Mouse (Mus musculus): ENCODE data around the gene P3h3.
"Not testable (repeated sequence)": the region's sequence is repeated elsewhere in the genome, so short reads cannot be mapped to it uniquely, and the experiment has no call there.

P3h3 gene

DNA sequence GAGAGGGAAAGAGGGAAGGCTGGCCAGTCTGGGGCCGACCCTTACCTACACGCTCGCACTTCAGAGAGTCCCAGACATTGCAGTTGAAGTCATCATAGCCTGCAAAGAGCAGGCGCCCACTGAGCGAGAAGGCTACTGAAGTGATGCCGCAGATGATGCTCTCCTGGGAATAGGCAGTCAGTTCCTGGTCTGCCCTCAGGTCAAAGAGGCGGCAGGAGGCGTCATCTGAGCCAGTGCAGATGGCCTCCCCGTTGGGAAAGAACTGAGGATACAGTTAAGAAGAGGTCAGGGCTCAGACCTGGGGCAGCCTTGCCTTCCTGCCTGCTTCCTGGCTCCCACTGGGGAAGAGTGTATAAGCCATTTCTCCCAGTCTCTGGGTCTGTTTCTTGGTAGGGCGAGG, 22.0 kb downstream of the P3h3 start:
- intact Hi-C loops (cut with DNase I), result no loop called here

DNA sequence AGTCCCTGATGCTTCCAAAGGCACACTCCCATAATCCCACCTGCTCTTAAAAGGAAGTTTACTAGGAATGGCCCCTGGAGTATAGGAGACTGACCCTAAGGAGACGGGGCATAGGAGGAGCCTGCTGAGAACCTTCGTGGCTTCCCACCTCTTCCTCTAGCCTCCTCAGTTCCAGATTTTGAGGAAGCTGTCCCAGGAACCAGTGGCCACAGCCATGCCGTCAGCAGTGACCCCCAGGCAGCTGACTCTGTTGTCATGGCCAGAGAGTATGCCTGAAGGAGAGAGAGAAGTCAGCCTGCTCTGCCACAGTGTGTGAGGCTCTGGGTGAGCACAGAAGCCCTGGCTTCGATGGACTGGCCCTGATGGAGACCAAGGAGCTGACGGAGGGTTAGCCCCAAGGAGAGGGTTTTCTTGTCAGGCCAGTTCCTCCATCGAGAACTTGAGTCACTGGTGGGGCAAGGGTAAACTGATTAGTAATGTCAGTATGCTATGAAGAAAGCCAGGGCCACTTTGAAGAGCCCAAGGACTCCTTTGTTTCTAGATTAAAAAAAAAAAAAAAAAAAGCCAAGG, 23.0 kb downstream of the P3h3 start:
- intact Hi-C loops (cut with DNase I), result no loop called here

DNA sequence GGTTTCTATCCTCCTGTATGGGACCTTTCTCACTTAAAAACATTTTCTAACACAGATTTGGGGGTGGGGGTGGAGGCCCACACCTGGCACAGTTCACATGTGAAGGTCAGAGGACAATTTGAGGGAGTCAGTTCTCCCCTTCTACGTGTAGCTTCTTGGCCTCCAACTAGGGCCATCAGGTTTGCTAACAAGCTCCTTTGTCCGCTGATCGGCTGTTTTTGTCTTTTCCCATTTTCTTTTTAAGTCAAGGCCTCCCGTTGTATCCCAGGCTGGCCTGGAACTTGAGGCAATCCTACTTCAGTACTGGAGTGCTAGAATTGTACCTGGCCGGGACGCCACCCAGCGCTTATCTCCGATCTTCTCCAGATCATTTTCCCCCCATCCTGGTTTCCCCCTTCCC, 25.9 kb downstream of the P3h3 start:
- intact Hi-C loops (cut with DNase I), result no loop called here

DNA sequence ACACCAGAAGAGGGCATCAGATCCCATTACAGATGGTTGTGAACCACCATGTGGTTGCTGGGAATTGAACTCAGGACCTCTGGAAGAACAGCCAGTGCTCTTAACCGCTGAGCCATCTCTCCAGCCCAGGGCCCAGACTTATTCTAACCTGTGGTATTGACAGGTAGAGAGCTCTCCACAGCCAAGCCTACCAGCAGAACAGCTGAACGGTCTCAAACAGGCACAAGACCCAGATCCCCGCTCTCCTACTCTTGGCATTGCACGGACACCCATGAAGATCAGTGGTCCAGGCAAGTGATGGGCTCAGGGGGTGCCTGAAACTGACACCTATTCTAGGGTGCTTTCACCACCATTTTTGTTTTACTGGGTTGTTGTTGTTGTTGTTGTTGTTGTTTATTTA, 26.4 kb downstream of the P3h3 start:
- intact Hi-C loops (cut with DNase I), result not testable (repeated sequence)

DNA sequence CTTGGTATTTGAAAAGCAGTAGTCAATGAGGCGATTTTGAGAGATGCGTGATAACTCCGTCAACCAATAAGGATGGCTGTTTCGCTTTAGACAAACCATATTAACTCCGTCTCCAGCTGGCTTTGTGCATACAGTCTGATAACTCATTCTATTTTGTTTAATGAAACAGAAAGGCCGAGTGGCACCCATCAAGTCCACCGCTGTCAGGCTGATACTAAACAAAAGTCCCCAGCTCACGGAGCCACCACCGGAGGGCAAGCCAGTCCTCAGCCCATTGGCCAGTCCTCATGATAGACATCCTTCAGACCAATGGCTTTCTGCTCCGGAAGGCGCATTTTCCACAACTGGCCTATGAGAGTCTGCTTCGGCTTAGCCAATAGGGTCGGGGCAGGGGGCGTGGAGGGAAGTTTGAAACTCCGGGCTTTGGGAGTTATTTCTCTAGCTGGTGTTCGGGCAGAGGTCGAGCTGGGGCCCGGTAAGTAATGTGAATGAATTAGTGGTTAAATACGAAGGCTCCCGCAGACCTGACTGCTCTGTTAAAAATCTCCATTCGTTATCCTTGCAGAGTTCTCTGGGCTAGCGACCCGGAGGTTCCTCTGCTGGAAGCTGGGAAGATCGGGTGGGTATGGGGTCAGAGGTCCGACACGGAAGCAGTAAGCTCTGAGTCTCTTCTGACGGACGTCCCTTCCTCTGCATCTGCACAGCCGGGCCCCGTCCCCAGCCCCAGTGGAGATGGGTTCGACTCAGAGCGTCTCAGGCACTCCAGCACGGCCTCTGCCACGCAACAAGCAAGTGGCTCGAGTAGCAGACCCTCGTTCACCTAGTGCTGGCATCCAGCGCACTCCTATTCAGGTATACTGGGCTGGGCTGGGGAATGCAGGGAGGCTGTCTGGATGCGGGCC, 27.5 kb downstream of the P3h3 start:
- intact Hi-C loops (cut with DNase I), result no loop called here

DNA sequence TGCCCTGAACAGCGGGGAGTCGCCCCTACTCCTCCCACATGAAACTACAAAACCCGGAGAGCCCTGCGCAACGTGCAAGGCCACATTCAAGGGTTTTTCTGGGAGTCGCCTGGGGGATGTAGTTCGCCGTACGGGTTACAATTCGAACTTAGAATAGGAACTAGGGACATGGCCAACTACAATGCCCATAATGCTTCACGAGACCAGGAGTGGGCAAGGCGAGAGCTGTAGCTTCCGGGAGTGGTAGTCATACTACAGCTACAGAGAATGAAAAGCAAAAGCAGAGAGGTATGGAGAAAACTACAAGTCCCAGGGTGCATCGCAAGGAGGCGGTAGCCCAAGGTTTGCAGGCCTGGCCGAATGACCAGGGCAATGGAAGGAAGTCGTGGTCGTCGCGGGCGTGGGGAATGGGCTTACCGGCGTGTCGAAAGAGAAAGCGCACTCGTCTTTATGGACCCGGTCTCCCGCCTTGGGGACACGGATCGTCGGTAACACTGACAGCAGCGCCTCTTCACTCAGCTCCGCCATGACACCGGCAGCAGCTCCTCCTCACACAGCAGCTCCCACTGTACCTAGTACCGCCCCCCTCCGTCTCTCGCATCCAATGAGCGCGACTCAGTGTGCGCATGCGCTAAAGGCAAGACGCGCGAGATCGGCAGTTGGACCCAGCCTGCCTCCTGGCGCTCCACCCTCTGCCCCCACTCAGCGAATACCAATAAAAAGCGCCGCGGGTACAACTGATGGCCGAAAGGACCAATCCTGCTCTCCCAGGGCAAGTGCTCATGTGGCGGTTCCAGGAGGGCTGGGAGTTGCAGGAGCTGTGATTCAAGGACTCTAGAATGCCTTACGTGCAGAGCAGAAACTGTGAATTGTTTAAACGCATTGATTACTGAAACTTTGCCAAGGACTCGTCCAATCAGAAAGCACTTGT, 28.4 kb downstream of the P3h3 start, which contains the start of the genes Usp5 and Cdca3:
Usp5 (minus strand) TSS at position 617 of the 931 bp plus-strand sequence.
Cdca3 (plus strand) TSS at position 680 of the 931 bp plus-strand sequence.
- intact Hi-C loops (cut with DNase I), result no loop called here

DNA sequence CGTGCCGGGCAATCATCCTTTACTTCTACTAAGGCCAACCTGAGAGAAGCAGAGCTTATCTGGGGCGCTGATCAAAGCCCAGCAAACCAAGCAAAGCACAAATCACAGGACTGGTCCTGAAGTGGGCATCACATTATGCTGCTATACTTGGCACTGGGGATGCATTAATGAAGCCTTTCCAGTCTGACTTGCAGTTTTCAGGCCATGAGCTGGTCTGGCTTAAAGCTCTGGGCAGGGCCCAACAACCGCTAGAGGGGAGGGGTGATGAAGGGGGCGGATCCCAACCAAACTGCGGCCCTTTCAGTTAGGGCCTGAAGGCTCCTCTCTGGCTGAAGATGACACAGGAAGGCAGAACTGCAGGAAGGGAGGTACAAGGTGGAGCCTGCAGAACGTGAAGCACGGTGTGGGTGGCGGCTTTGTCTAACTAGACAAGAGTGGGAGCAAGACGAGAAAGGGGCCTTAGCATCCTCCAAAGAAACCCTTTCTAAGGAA, 29.4 kb downstream of the P3h3 start:
- intact Hi-C loops (cut with DNase I), result no loop called here

DNA sequence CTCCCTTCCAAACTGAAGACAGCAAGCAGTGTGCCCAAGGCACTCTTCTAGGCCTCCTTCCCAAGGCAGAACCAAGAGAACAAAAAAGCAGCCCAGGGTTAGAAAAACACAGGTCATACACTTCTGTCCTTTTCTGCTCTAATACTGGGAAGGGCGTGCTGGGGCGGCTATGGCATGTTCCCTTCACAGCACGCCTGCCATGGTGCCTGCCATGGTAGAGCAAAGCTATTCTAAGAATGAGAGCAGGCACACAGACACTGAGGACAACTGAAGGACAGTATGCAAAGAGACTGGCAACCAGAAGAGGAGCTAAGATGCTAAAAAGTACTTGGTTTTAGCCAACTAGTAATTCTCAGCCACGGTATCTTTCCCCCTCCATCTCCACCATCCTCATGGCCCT, 35.5 kb downstream of the P3h3 start:
- intact Hi-C loops (cut with DNase I), result no loop called here

DNA sequence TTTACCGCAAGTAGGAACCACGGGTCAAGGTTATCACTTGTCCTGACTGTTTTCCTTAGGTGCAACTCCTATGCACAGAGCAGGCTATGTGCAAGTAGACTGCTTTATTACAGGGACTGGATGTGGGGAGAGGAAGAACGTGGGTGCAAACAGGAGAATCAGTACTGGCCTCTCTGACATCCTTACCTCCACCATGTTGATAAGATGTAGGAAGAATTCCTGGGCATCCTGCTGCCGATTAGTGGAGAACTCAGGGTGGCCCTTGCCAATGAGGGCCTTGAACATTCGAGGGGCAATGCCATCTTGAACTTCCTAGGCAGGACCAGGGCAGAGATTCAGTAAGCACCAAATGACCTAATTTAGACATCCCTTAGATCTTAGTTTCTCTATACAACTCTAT, 36.7 kb downstream of the P3h3 start:
- intact Hi-C loops (cut with DNase I), result no loop called here

DNA sequence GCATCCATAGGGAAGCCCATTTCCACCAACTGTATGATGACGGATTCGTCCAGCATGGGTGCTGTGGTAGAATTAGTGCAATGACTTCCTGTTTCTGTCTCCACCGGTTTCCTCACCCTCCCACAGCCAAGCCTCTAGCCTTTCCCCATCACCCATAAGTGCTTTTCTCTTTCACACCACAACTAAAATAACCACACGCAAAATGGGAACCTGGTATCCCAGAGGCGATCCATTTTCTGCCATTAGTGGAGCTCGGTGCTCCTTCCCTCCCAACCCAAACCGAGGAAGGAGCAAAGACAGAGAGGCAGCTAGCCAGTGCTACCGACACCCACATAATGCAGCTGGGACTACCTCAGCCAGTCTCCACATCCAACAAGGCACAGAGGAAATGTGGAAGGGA, 39.6 kb downstream of the P3h3 start:
- intact Hi-C loops (cut with DNase I), result no loop called here

DNA sequence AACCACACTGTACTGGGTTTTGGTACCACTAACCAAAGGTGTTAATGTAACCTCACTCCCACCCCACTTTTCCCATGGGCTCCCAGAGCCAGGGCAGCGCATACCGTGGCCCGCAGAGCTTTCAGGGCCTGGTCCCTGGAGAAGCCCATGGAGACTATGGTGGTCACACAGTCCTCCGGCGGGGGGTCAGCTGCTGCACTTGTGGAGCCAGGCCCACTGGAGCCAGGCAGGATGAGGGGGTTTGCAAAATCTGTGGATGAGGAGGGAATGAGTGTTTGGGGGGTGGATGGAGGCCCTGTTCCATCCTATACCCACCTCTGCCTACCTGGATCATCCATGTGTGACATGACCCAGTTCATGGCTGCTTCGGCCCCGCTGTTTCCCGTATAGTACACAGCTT, 40.0 kb downstream of the P3h3 start:
- intact Hi-C loops (cut with DNase I), result no loop called here

DNA sequence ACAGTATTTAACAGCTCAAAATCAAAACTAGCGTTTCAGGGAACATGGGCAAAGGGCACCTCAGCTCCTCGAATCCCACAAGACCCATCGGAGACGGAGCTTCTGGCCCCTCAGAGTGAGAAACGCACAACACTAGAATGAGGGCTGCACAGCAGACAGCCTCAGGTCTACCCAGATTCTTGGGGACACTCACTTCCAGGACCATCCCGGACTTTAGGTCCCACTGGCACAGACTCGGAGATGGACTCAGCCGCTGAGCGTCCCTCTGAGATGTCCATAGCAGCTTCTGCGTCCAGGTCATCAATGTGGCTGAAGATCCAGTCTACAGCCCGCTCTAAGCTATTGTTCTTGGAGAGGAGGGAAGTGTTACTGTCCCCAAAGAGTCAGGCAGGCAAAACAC, 40.4 kb downstream of the P3h3 start:
- intact Hi-C loops (cut with DNase I), result no loop called here

DNA sequence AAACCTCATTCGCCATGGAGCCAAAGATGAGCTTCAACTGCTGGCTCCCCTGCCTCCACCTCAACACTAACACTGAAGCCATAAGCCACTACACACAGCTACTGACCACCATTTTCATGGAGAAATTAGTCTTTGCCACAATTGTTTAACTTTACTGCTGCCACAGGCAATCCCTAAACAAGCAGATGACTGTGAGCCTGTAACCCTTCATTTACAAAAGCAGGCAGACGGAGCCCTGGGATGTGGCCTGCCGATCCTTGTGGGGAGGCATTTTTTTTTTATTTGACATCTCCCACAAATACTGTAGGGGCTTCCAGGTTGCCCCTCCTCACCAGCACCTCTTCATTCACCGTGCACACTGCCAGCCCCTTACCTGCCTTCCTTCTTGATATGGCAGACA, 40.9 kb downstream of the P3h3 start:
- intact Hi-C loops (cut with DNase I), result no loop called here

DNA sequence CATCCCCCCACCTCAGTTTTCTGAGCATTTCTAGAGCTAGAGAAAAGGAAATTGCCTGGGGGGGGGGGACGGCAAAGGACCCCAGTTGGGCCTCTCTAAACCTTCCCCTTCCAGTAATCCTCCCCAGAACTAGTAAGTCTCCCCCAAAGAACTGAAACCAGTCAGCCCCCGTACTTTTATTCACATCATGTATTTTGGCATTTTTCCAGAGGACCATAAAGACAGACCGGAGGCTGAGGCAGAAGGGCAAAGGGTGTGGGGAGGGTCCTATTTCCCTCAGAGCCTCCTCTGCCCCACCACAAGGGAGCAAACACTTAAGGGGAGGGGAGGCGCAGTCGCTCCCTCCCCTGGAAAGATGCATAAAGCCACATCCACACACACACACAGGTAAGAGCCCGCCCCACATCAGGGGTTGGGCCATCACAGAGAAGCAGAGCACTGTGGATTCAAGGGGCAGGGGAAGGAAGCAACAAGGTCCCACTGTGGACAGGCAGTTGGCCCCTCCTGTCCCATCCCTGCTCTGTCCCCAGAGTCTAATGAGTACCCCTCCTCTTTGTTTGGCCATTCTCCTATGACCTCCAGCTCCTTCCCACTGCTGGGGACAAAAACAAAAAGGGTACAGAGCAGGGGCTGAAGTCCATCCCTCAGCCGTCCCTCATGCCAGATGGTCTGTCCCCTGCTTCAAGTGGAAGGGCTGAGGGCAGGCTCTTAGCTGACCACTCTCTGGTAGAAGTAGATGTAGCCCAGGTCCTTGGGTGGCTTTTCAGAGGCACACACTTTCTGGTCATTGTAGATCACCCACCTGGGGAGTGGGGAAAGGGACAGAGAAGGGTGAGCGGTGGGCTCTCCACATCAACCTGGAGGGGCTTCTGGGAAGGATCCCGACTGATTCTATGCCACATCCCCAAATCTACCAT, 42.4 kb downstream of the P3h3 start:
- intact Hi-C loops (cut with DNase I), result no loop called here

DNA sequence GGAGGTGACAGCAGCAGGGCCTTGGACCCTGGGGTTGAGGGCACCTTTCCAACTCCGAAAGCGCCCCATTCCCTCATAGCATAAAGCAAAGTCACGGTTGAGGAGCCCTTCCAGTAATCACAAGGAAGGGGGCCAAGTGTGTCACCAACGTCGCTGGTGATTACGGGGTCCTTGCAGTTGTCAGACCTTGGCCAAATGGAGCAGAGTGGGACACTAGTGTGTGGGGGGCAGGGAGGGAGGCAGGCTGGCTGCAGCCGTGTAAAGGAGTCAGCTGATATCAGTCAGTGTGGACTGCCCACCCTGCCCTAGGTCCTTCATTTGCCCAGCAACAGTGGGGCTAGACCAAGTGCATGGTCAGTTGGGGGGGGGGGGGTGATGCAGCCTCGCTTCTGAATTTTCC, 43.1 kb downstream of the P3h3 start:
- intact Hi-C loops (cut with DNase I), result no loop called here

DNA sequence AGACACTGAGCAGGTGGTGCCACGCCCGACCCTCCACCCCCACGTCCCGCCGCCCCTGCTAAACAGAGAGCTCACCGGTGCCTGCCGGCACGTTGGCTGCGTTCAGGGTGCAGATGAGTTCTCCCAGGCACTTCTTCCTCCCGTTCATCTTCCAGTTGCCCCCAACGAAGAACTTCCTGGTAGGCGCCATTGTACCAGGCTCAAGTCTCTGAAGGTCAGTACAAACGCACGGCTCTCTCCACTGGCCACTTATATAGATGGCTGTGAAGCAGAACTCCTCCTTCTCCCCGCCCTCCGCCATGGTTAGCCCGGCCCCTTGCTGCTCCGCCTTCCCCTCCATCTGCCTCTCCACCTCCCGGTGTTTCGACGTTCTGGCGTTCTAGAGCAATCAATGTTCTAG, 43.6 kb downstream of the P3h3 start, which contains the start of gene Tpi1:
Tpi1 (minus strand) TSS at position 364 of the 400 bp plus-strand sequence.
- intact Hi-C loops (cut with DNase I), result no loop called here

DNA sequence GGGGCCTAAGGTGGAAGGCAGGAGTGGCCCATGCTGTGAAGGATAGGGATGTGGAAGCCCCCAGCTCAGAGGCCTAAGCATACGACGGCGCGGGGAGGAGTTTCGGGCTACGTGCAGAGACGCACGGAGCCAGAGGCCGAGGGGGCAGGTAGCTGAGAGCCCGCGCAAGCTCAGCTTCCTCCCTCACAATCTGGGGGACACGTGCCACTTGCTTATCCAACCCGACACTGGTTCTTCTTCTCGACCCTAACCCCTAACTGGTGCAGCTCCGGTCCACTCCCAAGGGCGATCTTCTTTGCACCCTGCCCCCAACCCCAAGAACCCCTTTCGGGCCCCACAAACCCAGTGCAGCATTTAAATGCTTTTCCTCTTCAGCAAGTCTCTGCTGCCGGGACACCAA, 44.1 kb downstream of the P3h3 start:
- intact Hi-C loops (cut with DNase I), result no loop called here

DNA sequence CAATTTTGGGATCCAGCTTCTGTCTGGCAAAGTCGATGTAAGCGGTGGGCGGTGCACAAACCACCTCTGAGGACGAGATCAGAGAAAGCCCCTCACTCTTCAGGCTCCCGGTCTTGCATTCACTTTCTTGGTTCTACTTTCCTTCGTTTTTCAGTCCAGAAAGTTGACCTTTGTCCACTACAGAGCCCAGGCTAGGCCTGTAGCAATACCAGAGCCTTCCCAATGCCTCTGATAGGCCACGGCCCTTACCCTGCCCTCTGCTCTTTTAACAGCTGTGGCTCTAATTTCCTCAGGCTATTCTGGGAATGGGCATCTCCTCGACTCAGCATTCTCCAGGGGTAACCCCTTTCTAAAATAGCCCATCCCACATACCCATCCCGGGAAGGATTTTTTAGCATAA, 44.7 kb downstream of the P3h3 start:
- intact Hi-C loops (cut with DNase I), result no loop called here

DNA sequence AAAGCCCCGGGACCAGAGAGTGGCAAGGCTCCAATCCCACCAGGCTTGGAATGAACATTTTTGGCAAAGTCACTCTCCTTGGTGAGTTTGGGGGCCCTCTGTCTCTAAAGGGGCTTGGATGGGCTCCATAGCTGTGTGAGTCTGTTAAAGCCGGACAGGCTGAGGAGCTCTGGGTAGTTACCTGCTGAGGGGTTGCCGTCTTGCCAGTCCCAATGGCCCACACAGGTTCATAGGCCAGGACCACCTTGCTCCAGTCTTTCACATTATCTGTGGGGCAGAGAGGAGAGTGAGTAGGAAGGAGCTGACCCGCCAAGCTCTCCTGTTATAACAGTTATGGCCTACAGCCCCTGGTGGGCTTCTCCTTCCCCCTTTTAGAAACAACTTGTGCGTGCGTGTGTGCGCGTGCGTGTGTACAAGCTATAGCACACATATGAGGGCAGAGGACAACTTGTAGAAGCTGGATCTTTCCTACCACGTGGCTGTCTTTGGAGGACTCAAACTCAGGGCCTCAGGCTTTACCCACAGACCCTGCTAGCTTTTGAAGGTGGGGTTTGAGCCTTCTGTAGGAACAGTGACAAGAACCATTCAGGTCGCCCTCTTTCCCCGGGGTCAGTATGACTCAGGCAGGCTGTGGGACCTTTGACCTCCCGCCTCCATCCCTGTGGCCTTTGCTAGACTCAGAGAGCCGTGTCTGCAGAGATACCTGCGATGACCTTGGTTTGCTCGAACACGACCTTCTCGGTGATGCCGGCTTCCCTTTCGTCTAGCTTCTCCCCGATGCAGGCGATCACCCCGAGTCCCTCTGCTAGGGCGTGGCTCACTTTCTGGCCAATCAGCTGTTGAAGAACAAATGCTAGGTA, 45.6 kb downstream of the P3h3 start:
- intact Hi-C loops (cut with DNase I), result no loop called here

DNA sequence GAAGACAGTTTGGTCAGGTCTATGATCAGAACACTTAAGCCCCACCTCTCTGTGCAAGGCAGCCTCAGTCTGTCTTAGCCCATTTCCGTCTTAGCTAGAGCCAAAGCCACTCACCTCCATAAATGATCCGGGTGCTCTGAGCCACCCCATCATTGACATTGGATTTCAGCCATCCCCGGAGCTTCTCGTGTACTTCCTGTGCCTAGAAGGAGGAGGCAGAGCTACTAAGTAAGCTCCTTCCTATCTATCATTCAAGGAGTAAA, 46.2 kb downstream of the P3h3 start:
- intact Hi-C loops (cut with DNase I), result no loop called here

Data from adrenal gland (tissue).